Mouse (Mus musculus) urinary bladder, postnatal 25 days (tissue): ENCODE results near the gene Cdcp2.

Experiments
- DNase-seq: peaks from one replicate; pipeline ENCODE4 v3.0.0; 2022; ENCODE audit warnings: low spot score

The Cdcp2 gene

DNA sequence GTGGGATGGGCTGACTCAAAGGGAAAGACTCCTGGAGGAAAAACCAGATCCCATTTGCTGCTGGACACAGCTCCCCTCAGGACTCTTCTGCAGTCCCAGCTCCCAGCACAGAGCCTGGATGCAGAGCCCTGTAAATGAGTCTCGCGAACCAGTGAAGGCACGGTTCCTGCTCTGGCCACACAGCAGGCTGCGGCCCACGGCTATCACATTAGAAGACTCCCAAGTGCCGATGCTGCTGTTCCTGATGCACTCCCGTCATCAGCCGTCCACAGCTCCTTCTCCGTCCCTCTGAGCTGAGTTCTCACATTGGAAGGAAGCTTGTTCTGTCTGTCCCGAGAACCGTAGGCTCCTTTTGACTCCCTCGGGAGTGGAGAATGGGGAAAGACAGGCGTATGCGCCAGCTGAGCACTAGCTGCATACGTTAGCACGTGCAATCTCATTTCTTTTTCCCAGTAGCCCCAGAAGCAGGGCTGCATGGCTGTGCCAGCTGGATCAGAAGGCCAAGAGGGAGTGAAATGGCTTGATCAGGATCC is at the start of gene Cdcp2:
Gene Cdcp2 (plus strand): TSS at position 51 of the 533 bp plus-strand sequence.
- no peak for DNase-seq

DNA sequence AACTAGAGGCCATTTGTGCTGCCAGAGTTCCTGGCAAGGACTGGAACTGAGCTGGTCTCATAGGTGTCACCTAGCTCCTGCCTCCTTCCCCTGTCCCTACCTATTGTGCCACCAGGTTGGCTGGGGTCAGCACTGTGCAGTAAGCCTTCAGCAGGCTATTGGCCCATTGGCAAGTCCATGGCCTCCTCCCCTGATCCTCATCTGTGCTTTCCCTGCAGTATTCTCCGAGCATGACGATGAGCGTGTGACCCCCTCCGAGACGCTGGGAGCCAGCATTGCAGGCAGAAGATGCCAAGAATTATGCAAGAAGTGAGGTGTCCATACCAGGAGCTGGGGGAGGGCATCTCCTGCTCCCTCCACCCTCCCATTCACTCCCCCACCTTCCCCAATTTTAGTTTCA is 48.9 kb upstream of the Cdcp2 start:
- no peak for DNase-seq

DNA sequence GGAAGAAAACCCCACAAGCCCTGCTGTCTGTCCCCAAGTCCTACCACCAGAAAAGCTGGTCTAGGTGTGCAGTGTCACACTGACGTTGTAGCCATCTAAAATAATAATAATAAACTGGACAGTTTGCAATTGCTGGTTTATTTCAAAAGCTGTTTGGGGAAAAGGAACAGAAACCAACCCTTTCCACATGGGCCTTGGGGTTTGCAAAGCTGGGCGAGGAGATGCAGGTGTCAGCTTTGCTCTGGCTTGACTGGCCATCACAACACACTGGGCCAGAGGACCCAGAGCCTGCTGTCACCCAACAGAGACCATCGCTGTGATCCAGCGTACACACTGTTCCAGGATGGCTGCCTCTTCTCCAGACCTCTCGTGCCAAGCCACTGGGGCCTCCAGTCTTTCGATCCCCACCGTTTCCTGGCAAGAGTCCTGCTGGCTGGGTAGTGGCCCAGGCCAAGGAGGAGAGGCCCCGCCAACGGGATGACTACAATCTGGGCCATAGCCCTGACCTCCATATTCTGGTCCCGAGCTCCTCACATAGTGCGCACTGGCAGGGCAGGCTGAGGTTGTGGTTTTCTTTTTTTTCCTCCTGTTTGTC is 48.0 kb upstream of the Cdcp2 start:
- DNase-seq: peak; percentile 9

DNA sequence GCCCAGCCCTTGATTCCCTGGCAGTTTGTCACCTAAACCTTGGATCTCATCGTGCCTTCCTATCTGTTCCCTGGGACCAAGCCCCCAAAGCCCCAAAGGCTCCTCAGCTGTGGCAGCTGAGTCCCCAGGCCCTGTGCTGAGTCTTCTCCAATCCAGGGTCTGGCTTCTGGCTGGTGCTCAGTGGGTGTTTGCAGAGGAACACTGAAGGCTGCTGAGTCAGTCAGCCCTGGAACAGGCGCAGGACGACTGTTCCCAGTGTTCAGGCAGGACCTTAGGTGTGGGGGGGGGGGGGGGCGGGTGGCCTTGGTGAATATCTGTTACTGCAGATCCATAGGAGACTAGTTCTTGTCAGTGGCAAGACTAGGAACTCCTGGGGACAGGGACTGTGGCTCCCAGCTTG is 44.8 kb upstream of the Cdcp2 start:
- no peak for DNase-seq

DNA sequence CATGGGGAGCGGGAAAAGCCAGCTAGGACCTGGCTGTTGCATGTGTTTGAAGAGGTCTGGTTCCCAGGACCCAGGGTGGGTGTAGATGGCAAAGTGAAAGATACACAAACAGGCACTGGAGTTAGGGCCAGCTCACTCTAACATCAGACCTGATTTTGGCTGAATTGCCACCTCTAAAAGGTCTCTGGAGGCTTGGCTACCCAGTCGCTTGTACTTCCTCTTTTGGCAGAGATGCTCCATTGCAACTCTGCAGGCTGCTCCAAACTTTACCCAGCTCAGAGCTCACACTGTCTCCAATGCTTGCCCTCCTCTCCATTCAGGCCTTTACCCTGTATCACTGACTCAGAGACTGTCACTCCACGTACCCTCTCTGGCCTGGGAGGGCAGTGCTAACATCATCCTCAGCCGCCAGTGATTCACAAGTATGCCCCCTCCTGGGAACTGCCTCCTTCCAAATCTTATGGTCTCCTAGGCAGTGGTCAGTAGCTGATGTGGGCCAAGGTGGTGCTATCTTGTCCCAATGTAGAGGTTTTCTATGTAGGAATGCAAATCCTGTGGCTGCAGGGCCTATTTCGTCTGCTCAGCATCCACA is 43.6 kb upstream of the Cdcp2 start:
- DNase-seq: no peak

DNA sequence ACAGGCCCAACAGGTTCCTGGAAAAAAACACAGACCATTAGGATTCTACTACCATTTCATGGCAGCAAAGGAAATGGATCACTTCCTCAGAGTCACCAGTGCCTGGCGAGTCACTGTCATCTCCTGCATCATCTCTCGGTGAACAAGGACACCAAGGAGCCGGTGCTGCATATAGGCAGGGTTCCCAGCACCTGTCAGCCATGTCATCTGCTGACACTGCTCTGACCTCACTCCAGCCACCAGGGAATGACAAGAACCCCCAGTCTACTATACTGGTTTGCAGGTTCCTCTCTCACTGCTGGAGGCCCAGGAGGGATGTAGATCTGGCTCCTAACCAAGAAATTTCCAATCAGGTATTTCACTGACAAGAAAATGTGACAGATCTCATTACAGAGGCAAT is 40.6 kb upstream of the Cdcp2 start:
- no peak for DNase-seq

DNA sequence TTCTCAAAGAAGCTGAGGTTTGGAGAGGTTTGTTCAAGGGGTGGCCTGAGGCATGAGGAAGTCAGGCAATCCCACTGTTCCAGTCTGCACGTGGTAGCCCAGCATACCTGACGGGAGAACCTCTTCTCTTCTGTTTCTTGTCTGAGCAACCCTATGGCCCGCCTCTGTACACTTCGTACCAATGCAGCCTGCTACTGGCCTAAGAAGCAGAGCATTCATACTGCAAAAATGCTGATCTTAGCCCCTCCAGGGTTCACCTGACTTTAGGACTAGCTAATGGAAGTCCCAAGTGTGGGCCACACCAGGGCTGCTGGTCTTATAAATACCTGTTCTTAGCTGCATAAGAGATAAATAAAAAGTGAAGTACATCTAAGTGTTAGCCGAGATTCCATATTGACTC is 38.3 kb upstream of the Cdcp2 start:
- no peak for DNase-seq

DNA sequence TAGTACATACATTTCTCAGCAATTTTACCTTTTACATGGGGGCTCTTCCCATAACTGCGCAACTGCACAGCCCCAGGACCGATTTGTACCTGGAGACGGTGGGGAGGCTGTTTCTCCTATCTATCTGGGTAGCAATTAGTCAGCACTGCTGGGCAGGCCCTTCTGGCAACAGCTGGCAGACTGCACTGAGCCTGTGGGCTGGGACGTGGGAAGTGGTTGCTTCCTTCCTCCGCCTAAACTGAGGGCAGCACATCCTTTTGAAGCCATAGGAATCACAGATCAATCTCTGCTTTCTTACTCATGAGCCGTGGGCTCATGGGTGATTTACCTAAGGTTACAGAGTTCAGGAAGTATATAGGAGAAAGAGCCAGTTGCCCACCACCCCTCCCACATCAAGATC is 37.9 kb upstream of the Cdcp2 start:
- no peak for DNase-seq

DNA sequence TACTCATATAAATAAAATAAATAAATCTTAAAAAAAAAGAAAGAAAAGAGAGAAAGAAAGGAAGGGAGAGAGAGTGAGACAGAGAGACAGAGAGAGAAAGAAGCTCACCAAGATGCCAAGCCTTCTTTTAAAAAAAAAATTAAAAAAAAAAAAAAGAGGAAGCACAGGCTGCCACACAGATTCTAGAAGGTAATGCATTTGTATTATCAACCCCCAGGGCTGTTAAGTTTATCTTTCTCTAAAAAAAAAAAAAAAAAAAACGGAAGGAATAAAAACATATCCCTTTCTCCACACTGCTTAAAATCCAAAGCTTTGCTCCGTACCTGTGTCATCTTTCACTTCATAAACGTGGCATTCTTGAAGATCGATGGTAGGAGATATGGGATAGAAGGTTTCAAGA is 35.1 kb upstream of the Cdcp2 start:
- no peak for DNase-seq

DNA sequence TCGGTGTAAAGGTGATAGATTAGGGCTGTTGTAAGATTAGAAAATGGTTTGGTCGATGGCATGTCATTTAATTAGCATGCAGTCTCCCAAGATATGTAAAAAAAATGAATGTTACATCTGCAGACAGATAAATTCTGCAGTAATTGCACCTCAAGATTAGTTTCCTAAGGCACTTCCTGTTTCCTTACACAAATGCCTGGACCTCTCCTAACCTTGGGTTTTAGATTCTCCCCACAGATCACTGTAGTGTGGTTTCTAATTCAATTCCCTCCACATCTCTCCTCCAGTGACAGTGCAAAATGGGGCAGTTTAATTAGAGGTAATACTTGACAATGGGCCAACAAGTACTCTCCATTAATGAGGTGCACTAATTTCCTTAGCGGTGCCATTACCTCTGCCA is 33.5 kb upstream of the Cdcp2 start:
- DNase-seq: no peak

DNA sequence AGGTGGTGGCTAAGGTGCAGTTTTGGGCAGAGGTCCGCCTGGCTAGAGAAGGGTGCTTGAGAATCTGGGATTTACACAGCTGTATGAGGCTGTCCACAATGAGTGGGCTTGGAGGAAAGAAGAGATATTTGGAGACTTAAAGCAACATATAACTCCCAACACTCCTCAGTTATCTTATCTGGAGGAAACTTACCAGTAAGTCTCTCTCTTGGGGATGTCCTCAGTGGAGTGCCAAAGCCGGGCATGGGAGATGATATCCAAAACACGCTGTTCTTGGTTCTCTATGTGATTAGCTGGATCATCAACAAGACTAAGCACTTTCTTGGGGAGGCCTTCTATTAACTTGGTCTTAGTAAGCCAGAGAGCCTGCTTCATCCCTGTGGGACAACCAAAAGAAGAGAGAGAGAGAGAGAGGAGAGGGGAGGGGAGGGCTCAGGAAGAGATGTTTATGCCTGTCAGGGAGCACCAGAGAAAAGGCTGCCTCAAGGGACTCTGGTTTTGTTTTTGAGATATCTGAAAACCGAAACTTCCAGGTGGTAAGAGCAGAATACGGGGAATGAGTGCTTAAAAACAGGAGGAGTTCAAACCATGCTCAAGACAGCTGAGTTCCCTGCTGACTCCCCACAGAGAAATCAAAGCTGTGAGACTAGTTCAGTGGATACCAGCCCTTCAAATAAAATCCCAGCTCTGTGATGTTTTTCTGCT is 32.1 kb upstream of the Cdcp2 start:
- DNase-seq: no peak

DNA sequence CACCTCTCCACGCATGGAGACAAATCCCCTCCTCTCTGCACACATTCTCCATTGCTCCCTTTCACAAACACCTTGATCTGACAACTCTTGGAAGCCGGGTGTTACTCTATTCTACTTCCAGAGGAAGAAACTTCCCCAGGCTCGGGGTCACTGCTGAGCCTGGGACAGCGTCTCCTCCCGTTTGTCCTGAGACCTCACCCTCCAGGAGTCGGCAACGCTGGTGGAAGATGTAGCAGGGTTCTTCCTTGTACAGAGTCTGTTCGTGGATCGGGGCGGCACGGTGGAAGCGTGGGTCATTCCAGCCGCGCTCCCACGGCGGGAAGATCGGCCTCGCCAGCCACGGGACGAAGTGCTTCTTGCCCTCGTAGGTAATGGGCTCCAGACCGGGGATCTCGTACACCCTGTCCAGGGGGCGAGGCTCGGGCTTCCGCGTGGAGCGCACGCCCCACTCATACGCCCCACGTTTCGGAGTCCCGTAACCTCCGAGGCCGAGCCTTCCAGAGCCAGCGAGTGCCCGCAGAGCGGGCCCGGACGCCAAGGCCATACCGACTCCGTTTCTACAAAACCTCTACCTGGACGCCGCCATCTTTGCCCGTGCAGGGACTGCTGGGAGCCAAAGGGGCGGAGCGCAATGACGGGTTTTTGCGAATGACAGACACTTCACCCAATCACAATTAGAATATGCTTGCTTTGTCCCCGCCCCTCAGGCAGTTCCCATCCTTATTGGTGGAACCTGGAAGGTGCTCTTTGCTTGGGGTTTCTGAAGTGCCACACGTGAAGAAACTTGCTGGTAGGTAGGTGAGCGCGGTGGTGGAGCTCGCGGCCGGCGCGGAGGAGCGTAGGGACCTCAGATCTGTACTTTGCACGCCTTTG is 30.2 kb upstream of the Cdcp2 start, which contains the start of the genes Mrpl37 and Cyb5rl:
Gene Mrpl37 (minus strand): TSS at position 617 of the 873 bp plus-strand sequence.
Gene Cyb5rl (plus strand): TSS at position 737 of the 873 bp plus-strand sequence.
- peak; percentile 94 for DNase-seq

DNA sequence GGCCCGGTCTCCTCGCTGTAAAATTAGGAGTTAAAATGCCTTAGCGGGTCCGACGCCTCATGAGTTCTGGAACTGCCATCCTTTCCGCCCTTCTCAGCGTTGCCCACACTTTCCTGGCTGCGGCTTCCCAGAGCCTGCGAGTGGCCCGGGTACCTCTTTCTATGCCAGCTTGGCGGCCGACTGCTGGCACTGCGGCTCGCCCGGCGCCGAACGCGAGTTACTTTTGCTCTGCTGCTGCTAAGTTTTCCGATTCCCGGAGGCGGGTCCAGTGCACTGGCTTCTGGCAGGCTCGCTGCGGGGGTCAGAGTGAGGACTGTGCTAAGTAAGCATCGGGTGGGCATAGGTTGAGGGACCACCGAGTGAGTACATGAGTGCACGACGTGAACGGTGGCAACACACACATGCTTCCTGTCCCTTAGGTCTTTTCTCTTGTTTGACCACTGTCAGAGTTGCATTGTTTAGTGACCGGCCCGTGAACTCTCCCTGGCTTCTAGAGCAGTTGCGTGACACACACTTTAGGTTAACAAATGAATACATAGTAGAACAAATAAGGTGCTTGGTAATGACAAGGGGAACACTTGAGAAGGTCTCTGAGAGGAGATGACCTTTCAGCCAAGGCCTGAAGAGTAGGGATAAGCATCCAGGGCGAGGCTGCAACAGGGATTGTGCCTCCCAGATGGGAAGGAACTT is 29.4 kb upstream of the Cdcp2 start:
- DNase-seq: peak; percentile 30

DNA sequence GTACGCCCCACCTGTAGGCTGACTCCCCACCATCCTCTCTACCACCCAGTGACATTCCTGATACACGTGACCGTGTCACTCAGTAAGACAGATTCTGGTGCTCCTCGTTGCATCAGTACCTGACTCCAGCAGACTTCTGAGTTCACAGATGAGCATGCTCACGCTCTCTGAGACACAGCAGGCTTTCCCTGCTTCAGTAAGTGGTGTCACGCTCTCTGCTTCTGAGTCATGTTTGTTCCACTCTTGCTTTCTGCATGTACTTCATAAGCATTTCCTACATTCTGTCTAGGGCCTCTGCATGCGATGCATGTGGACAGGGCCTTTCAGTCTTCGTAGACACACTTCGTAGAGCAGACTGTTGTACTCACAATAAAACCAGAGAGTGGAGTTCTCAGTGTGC is 24.3 kb upstream of the Cdcp2 start:
- DNase-seq: no peak

DNA sequence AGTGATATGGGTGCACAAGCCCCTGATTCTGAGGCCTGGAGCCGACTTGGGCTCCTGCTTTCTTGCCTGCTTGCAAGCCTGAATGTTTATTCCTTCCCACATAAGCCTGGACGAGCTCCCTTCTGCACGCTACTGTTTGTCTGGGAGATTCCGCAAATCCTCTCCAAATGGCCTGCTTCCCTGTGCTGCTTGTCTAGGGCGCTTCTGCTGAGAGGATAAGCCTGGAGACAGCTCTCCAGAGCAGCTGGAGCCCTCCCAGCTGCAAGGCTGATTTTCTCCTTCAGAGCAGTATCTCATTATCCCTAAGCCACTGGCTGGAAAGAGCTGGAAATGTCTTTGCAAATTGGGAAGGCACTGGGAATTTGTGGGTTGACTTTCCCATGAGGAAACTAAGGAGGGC is 21.2 kb upstream of the Cdcp2 start:
- DNase-seq: no peak

DNA sequence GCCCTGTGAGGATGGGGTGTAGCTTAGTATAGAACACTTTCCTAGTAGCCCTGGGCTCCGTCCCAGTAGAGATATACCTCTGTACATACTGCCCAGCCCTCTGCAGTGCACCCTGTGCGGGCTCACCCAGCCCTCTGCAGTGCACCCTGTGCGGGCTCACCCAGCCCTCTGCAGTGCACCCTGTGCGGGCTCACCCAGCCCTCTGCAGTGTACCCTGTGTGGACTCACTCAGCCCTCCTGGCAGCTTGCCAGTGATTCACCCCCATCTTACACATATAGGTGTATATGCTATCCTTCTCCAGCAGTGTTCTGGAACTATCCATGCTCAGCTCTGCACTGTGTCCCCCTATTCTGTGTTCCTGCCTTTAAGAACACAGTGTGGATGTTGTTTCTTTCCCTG is 17.8 kb upstream of the Cdcp2 start:
- no peak for DNase-seq

DNA sequence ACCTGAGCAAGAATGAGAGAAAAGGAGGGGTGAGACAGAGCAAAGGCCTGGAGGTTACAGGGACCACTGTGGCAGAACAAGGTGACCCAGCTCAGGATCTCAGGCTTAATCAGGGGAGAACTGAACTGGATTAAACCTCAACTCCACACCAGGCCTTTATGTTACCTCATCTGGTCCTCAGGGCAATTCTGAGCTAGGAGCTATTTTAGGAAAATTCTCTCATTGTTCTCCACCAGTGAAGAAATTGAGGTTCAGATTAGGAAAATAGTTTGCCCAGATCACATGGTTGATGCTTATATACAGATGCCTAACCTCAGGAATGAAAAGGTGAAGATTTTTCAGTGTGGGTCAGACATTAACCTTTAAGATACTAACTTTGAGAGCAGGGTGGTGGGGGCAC is 17.0 kb upstream of the Cdcp2 start:
- no peak for DNase-seq

DNA sequence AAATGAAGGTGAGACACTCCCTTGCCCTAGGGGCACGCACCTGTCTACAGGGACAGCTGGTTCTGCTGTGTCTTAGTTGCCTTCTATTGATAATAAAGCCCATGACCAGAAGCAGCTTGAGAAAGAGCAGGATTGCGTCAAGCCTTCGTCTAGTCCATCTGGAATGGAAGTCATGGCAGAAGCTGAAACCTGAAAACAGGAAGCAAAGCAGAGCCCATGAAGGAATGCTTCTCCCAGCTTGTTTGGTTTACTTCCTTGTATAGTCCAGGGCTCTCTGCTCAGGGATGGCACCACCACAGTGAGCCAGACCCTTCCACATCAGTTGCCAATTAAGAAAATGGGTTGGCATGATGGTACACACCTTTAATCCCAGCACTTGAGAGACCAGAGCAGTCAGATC is 14.5 kb upstream of the Cdcp2 start:
- DNase-seq: no peak

DNA sequence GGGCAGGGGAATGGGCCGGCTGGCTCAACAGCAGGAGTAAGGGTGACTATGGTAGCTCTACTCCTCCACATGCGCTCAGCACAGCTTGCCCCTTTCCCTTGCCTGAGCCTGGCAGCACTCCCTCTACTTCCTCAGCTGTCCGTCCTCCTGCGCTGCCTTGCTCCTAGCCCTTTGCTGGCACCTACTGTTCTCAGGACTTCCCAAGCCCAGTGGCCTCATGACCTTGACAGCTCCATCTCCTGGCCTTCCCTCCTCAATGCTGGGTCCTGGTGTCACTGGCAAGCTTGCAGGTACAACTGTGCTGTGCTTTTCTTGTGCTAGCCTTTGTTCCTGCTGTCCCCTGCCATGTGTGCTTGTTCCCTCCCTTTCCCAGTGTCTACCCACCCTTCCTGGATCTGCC is 13.6 kb upstream of the Cdcp2 start:
- DNase-seq: no peak

DNA sequence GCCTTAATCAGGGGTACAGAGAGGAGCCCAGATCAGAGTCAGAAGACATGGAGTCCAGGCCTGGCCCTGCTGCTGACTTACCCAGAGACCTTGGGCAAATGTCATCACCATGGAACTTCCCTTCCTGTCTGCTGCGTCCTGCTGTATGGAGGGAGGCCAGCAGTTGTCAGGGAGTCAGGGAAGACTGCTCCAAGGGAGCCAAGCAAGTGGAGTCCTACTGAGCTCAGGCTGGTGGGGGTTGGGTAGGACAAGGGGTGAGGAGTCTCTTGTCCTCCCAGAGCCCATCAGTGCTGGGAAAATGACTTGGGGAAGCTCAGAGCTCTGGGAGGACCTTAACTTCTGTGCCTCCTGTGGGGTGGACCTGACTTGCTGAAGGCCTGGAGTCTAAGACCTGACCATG is 12.3 kb upstream of the Cdcp2 start:
- DNase-seq: no peak

DNA sequence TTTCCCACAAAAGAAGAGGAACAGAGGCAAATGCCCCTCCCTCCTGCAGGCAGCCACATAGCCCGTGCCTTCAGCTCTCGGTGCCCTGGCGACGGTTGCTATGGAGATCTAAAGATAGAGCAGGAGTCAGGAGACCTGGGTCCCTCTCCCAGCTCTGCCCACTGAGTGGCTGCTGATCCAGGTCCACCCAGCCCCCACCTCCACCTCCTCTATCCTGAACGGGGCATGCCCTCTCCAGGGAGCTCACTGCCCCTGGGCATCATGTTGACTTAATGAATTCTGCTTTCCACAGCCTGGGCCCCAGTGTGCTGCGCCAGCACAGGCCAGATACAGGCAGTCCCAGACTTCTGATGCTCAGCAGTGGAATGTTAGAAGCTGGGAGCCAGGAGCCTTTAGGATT is 11.8 kb upstream of the Cdcp2 start:
- no peak for DNase-seq

DNA sequence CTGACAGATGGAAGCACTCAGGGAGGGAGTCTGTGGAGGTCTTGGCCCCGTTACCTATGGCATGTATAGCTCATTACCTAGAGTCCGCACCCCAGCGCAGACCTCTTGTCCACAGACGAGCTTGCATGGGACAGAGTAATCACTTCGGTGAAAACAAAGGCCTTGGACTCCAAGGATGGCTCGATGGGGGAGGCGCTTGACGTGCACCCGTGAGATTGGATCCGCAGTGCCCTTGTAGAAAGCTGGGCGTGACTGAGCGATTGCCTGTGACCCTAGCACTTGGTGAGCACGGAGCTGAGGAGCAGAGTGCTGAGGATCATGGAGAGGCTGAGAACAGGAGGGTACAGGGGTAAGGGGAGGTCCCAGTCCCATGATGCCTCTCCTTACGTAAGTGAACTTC is 5.0 kb upstream of the Cdcp2 start:
- no peak for DNase-seq
